Mouse (Mus musculus) stomach, postnatal 0 days (tissue): ENCODE measurements around the gene Ddc. TPM values are rescaled to one million over a fixed set of nuclear protein-coding genes. Genes with fewer than 3 reads are reported as not detected.
A peak's percentile ranks its signal among the peaks of the same experiment; 100 is the strongest.

ENCODE experiments used
- ATAC-seq: fragments of 200-750 bp; cut with Nextera tagmentation; 2 replicates; pipeline ENCODE4 v1.8.0; 2017; ENCODE audit not compliant: low FRiP score, low TSS enrichment
- DNase-seq: peaks from one replicate; pipeline ENCODE4 v3.0.0-alpha.2; 2016; ENCODE audit warnings: low spot score
- H3K27ac ChIP-seq: fragments of 300-500 bp; sonication (generic); replicated peaks from 2 replicates; pipeline ENCODE4 v1.5.1; 2014; ENCODE audit warnings: mild to moderate bottlenecking, control low read depth
- H3K27me3 ChIP-seq: fragments of 300-500 bp; sonication (generic); 2 replicates; pipeline ENCODE4 v1.6.1; 2014; ENCODE audit warnings: low read length; ENCODE audit not compliant: control insufficient read depth, insufficient read depth
- H3K36me3 ChIP-seq: fragments of 300-500 bp; sonication (generic); 2 replicates; pipeline ENCODE4 v1.6.1; 2014; ENCODE audit warnings: low read length, mixed read lengths; ENCODE audit not compliant: control insufficient read depth, insufficient read depth
- H3K4me1 ChIP-seq: fragments of 300-500 bp; sonication (generic); replicated peaks from 2 replicates; pipeline ENCODE4 v1.6.1; 2014; ENCODE audit warnings: antibody characterized with exemption; ENCODE audit not compliant: control insufficient read depth, insufficient read depth
- H3K4me2 ChIP-seq: fragments of 300-500 bp; sonication (generic); replicated peaks from 2 replicates; pipeline ENCODE4 v1.6.1; 2014; ENCODE audit warnings: low read depth, mild to moderate bottlenecking, control low read depth, moderate library complexity
- H3K4me3 ChIP-seq: fragments of 300-500 bp; sonication (generic); 2 replicates; pipeline ENCODE4 v1.5.1; 2014; ENCODE audit warnings: low read depth, low read length, control low read depth
- H3K9ac ChIP-seq: fragments of 300-500 bp; sonication (generic); 2 replicates; pipeline ENCODE4 v1.6.1; 2014; ENCODE audit warnings: mild to moderate bottlenecking, low read length, control low read depth, mixed read lengths
- H3K9me3 ChIP-seq: fragments of 300-500 bp; sonication (generic); 2 replicates; pipeline ENCODE4 v1.6.1; 2016; ENCODE audit warnings: low read length; ENCODE audit not compliant: control insufficient read depth
- CTCF ChIP-seq: IDR thresholded peaks from 2 replicates; pipeline ENCODE4 v1.5.1; 2016; ENCODE audit warnings: antibody characterized with exemption, low read depth, mild to moderate bottlenecking, moderate library complexity
- EP300 ChIP-seq: optimal IDR thresholded peaks from 2 replicates; pipeline ENCODE3; 2016; ENCODE audit warnings: antibody characterized with exemption
- WGBS: fragments of 180-500 bp; shearing (Covaris S2); extraction: QIAGEN DNeasy Blood & Tissue Kit; methylation state at CpG from one replicate; pipeline ENCODE4 v1.1.7; 2014; 5-methylcytosine and 5-hydroxymethylcytosine counted together
- polyA plus RNA-seq: library from polyadenylated mRNA; unstranded; fragments of >200 nt; fragmentation: Nextera tagmentation; extraction: Ambion mirVana; gene quantifications from 2 replicates; pipeline ENCODE4 v1.2.1, GENCODE M21; 2015

The Ddc gene
- polyA plus RNA-seq, 1 experiment from 2014 or later: 24.1 TPM

DNA sequence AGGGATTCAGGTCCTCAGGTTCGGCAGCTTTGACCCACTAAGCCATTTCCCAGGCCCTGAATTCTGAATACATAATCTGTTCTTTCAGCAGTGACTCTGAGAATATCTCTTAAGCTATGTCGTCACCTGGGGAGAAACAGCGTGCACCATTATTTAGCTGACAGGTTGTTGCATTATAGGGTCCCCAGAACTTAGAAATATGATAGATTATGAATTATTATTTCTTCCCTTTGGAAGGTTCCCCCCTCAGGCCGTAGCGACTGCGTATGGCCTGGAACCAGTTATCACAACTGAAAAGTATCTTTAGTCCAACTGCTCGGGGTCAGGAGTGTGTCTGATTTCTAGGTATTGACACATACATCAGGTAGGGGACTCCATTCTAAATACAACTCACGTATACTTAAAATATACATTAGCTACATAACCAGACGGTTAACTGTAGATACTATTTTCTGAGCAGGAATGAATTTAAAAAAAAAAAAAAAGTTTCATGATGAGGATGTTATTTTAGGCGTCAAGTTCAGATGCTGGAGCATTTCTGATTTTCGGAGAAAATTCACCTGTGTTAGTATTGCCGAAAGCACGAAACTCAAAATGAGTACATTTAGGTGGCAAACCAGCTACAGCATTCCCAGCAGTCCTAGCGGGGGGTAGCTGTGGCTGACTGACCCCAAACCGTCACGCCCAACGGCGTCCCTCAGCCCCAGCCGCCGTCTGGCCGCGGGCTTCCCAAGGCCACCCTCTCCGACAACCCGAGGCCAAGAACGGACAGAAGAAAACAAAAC, 89.7 kb downstream of the Ddc start:
- TF ChIP-seq CTCF (no peak), EP300 (no peak)
- peak overlapping the region; percentile 95 for H3K4me2 ChIP-seq
- no peak for DNase-seq
- H3K9ac ChIP-seq: peak overlapping the region; percentile 71
- H3K9me3 ChIP-seq: no peaks in the 10 kb centered on the region
- 7% methylated on average over 25 of the region's 25 CpGs for WGBS
- H3K36me3 ChIP-seq: no peaks in the 10 kb centered on the region; the same call in 1 of the 2 replicates
- H3K27ac ChIP-seq: peak overlapping the region; percentile 71; the same call in 1 of the 2 replicates
- H3K4me1 ChIP-seq: no peaks in the 10 kb centered on the region
- H3K27me3 ChIP-seq: no peaks in the 10 kb centered on the region
- H3K4me3 ChIP-seq: peak overlapping the region; percentile 73
- ATAC-seq: no peak

DNA sequence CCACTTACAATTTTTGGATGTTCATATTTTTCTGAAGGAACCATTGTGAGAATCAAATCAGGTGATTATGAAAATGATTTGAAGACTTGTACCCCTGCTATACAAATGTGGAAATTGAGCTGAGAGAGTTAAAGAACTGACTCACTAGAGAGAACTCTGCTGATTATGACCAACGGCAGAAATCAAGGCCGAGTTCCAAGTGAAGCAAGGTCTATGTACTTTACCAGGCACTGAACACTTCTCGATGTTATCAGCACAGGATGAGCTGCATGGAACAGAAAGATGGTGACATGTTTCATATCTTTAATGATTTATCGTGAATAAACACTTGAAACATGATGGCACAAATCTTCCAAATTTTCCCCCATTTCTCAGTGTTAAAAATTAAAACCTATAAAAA, 92.0 kb downstream of the Ddc start:
- ATAC-seq (no peak), DNase-seq (no peak)
- H3K36me3 ChIP-seq: peaks cover 5% of the 10 kb centered on the region
- H3K9me3 ChIP-seq: no peaks in the 10 kb centered on the region
- H3K4me3 ChIP-seq: no peak overlapping the region
- no peak overlapping the region for H3K4me2 ChIP-seq
- H3K4me1 ChIP-seq: no peaks in the 10 kb centered on the region
- TF ChIP-seq EP300 (no peak), CTCF (no peak)
- WGBS: 80% methylated on average over 4 of the region's 4 CpGs
- H3K27me3 ChIP-seq: no peaks in the 10 kb centered on the region
- no peak overlapping the region for H3K27ac ChIP-seq
- H3K9ac ChIP-seq: no peak overlapping the region

DNA sequence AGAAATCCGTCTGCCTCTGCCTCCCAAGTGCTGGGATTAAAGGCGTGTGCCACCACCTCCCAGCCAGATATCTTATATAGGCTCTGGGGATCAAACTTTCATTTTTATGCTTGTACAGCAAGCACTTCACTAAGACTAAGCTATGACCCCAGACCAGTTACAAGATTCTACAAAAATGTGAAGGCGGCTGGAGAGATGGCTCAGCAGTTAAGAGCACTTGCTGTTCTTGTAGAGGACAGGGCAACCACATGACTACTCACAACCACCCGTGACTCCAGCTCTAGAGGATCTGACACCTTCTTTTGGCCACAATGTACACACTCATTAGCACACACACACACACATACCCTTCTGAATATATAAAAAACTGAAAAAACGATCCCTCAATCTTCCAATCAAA, 93.5 kb downstream of the Ddc start:
- H3K36me3 ChIP-seq: peaks cover 5% of the 10 kb centered on the region
- TF ChIP-seq EP300: no peak
- no peak for TF ChIP-seq CTCF
- no peak overlapping the region for H3K9ac ChIP-seq
- 80% methylated on average over 5 of the region's 5 CpGs for WGBS
- H3K4me2 ChIP-seq: no peak overlapping the region
- DNase-seq: no peak
- no peak overlapping the region for H3K4me3 ChIP-seq
- no peak for ATAC-seq
- H3K4me1 ChIP-seq: no peaks in the 10 kb centered on the region
- no peaks in the 10 kb centered on the region for H3K27me3 ChIP-seq
- no peaks in the 10 kb centered on the region for H3K9me3 ChIP-seq
- H3K27ac ChIP-seq: no peak overlapping the region

DNA sequence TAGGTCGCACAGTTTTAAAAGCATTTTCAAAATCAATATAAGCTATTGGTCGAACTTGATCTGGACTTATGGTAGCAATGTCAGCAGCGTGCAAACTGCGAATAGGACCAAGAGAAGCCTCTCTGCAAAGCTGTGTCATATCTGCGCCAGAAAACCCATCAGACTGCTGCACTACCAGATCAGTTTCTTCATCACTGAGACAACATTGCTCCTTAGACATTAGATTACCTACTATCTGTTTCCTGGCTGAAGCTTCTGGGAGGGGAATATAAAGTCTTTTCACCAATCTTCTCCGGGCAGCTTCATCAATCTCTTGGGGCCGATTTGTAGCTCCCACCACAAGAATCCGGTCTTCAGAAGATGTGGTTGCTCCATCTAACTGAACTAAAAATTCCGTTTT, 96.9 kb downstream of the Ddc start:
- WGBS: 89% methylated on average over 9 of the region's 9 CpGs
- H3K9ac ChIP-seq: no peak overlapping the region

DNA sequence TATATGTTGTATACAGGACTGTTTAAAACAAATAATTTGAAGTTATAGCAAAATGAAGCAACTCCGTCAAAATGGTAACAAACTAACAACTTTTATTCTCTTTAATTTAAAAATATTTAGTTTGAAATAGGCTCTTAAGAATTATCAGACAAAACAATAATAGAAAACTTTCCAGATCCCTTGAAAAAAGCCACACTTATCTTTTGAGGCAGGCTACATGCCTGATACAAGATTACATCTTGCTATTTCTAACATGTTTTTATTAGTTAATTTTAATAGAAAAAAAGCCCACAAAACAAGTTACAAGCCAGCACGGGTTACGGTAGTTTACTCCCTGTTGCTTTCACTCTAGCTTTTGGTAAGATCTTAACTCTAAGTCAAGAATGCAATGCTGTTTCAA, 97.6 kb downstream of the Ddc start:
- no peak for DNase-seq
- H3K9me3 ChIP-seq: no peaks in the 10 kb centered on the region
- WGBS: 92% methylated on average over 3 of the region's 3 CpGs
- H3K27ac ChIP-seq: no peak overlapping the region
- H3K9ac ChIP-seq: no peak overlapping the region
- peaks cover 5% of the 10 kb centered on the region for H3K36me3 ChIP-seq
- H3K4me2 ChIP-seq: no peak overlapping the region
- ATAC-seq: no peak
- H3K4me1 ChIP-seq: no peaks in the 10 kb centered on the region
- TF ChIP-seq EP300 (no peak), CTCF (no peak)
- no peaks in the 10 kb centered on the region for H3K27me3 ChIP-seq
- H3K4me3 ChIP-seq: no peak overlapping the region

More for the DNA sequence above, 96.9 kb downstream of the Ddc start:
- no peak for TF ChIP-seq EP300
- no peak for TF ChIP-seq CTCF
- H3K27me3 ChIP-seq: no peaks in the 10 kb centered on the region
- H3K4me2 ChIP-seq: no peak overlapping the region
- ATAC-seq (no peak), DNase-seq (no peak)
- no peaks in the 10 kb centered on the region for H3K9me3 ChIP-seq
- peaks cover 5% of the 10 kb centered on the region for H3K36me3 ChIP-seq
- no peak overlapping the region for H3K27ac ChIP-seq
- no peak overlapping the region for H3K4me3 ChIP-seq
- no peaks in the 10 kb centered on the region for H3K4me1 ChIP-seq

DNA sequence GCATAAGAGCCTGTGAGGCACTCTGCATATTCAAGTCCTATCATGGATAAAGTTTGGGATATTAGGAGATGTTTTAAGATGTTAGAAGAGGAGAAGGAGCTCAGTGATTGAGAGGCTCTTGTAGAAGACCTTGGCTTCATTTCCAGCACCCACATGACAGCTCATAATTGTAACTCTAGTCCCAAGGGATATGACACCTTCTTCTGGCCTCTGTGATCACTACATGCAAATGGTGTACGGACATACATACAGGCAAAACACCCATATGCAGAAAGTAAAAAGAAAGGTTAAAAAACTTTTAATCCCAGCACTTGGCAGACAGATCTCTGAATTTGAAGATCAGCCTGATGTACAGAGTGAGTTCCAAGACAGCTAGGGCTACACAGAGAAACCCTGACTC, 99.3 kb downstream of the Ddc start:
- Histone ChIP-seq H3K4me1 (no peaks in the 10 kb centered on the region), H3K27ac (no peak overlapping the region), H3K36me3 (peaks cover 5% of the 10 kb centered on the region), H3K4me3 (no peak overlapping the region), H3K4me2 (no peak overlapping the region), H3K9me3 (no peaks in the 10 kb centered on the region), H3K27me3 (no peaks in the 10 kb centered on the region), H3K9ac (no peak overlapping the region)
- 98% methylated on average over 1 of the region's 1 CpGs for WGBS
- no peak for DNase-seq
- TF ChIP-seq EP300 (no peak), CTCF (no peak)
- no peak for ATAC-seq
